Mouse (Mus musculus) brain, embryonic 14.5 days (tissue): ENCODE data around the gene Fzd1.

ENCODE experiments used
- CTCF ChIP-seq: fragments of 200-500 bp; IDR thresholded peaks from 2 replicates; pipeline ENCODE4 v1.5.1; 2012; ENCODE audit warnings: inconsistent platforms, mild to moderate bottlenecking, moderate library complexity, borderline replicate concordance; ENCODE audit not compliant: insufficient read depth, insufficient read length; ENCODE audit errors: extremely low read depth
- POLR2A ChIP-seq: fragments of 200-500 bp; IDR thresholded peaks from 2 replicates; pipeline ENCODE4 v1.6.1; 2012; ENCODE audit warnings: mild to moderate bottlenecking, inconsistent platforms, borderline replicate concordance; ENCODE audit not compliant: poor library complexity, insufficient read depth, insufficient read length, severe bottlenecking; ENCODE audit errors: extremely low read depth

DNA sequence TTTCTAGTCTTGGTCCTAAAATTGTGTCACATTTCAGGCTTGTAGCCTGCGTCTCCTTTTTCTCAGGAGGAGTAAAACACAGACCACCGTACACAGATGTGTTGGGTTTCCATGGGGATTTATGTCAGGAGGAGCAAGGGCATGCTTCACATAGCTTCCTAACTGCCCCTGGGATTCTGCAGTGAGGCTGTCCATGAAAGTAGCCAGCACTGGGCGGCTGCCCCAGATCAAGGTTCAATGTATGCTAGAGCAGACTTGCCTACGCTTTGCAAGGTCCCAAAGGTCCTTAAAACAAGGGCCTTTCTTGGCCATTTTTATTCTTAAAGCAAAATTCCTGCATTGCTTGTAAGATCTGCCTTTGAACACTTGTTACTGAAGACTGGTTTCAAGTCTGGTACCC lies 47.4 kb upstream of the Fzd1 start:
- TF ChIP-seq CTCF (no peak), POLR2A (no peak)
